Mouse (Mus musculus): Measurements from ENCODE around the gene Adora1. TPM values are rescaled to one million over a fixed set of nuclear protein-coding genes. Genes with fewer than 3 reads are reported as not detected.
A peak's percentile ranks its signal among the peaks of the same experiment; 100 is the strongest.

Adora1 gene
- polyA plus RNA-seq, 1 experiment from 2014 or later, result 1.4 TPM

- ATAC-seq (ENCODE audit: low FRiP score), result no peak
- no peak overlapping the region for H3K9ac ChIP-seq
- H3K4me1 ChIP-seq, result no peaks in the 10 kb centered on the region
- H3K9me3 ChIP-seq, result 0 out of 2 replicates have a peak, but pooled peaks cover 5% of the 10 kb centered on the region
- WGBS, result 83% methylated on average over 21 of the region's 21 CpGs
- no peak overlapping the region for H3K4me2 ChIP-seq
- H3K36me3 ChIP-seq (replicated peaks), result no peaks in the 10 kb centered on the region
- no peak overlapping the region for H3K4me3 ChIP-seq (replicated peaks)
- peaks cover 9% of the 10 kb centered on the region; the same call in 1 of the 2 replicates for H3K27me3 ChIP-seq
- H3K27ac ChIP-seq, result no peak overlapping the region
Measured at GRCm38 (mm10) chr1:134152626-134153590, 82.3 kb downstream of the Adora1 start.

- Histone ChIP-seq H3K36me3 (replicated peaks) (no peaks in the 10 kb centered on the region), H3K4me1 (no peaks in the 10 kb centered on the region), H3K27ac (no peak overlapping the region), H3K27me3 (peaks cover 9% of the 10 kb centered on the region; the same call in 1 of the 2 replicates), H3K4me2 (no peak overlapping the region), H3K9me3 (0 out of 2 replicates have a peak, but pooled peaks cover 5% of the 10 kb centered on the region), H3K9ac (no peak overlapping the region; the same call in 1 of the 2 replicates), H3K4me3 (replicated peaks) (no peak overlapping the region)
- WGBS, result 31% methylated on average over 13 of the region's 13 CpGs
- peak; percentile 84 for ATAC-seq (ENCODE audit: low FRiP score)
Measured at GRCm38 (mm10) chr1:134151655-134152412, 83.4 kb downstream of the Adora1 start.

GRCm38 (mm10) chr1:134150745-134151144, 84.5 kb downstream of the Adora1 start:
- Histone ChIP-seq H3K4me3 (replicated peaks) (no peak overlapping the region), H3K27me3 (peaks cover 9% of the 10 kb centered on the region; the same call in 1 of the 2 replicates), H3K4me2 (no peak overlapping the region), H3K4me1 (no peaks in the 10 kb centered on the region), H3K36me3 (replicated peaks) (no peaks in the 10 kb centered on the region), H3K9me3 (0 out of 2 replicates have a peak, but pooled peaks cover 5% of the 10 kb centered on the region), H3K27ac (no peak overlapping the region), H3K9ac (no peak overlapping the region)
- no peak for ATAC-seq (ENCODE audit: low FRiP score)
- 92% methylated on average over 9 of the region's 9 CpGs for WGBS

DNA sequence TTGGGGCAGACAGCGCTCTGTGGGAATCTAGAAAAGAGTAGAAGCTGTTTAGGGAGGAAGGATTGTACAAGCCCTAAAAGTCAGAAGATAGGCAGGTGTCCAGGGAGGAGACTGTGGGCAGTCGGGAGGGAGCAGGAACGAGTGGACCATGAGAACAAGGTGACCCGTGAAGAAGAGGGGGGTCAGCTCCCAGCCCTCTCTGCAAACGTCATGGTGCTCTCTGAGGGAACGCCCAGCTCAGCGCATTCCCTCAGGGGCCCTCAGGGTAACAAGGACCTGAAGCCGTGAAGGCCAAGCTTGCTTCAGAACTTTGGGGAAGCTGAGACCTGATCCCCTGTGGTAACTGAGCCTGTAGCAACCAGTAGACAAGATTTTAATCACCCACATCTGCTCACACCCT, 85.2 kb downstream of the Adora1 start:
- H3K4me3 ChIP-seq (replicated peaks), result no peak overlapping the region
- H3K4me1 ChIP-seq, result no peaks in the 10 kb centered on the region
- H3K9me3 ChIP-seq, result 0 out of 2 replicates have a peak, but pooled peaks cover 4% of the 10 kb centered on the region
- no peak overlapping the region for H3K9ac ChIP-seq
- WGBS, result 72% methylated on average over 8 of the region's 8 CpGs
- no peak overlapping the region for H3K4me2 ChIP-seq
- no peak overlapping the region for H3K27ac ChIP-seq
- ATAC-seq (ENCODE audit: low FRiP score), result no peak
- peaks cover 9% of the 10 kb centered on the region; the same call in 1 of the 2 replicates for H3K27me3 ChIP-seq
- no peaks in the 10 kb centered on the region for H3K36me3 ChIP-seq (replicated peaks)

Other genes with a start within 250 kb of the Adora1 start
- 2.2 and 3.3 TPM in 2 replicates for gene Fmod, start 198.2 kb downstream of the Adora1 start, polyA plus RNA-seq (2016; fragmentation: Nextera tagmentation; extraction: Ambion mirVana)
- 128 and 135 TPM in 2 replicates for gene Btg2, start 156.3 kb downstream of the Adora1 start, polyA plus RNA-seq (2016; fragmentation: Nextera tagmentation; extraction: Ambion mirVana)
- gene Chit1, start 124.2 kb downstream of the Adora1 start, polyA plus RNA-seq (2016; fragmentation: Nextera tagmentation; extraction: Ambion mirVana), result not detected in 2 replicates
- gene Chil1, start 53.3 kb downstream of the Adora1 start, polyA plus RNA-seq (2016; fragmentation: Nextera tagmentation; extraction: Ambion mirVana), result 1.9 and 2.5 TPM in 2 replicates
- gene Mybph, start 42.0 kb downstream of the Adora1 start, polyA plus RNA-seq (2016; fragmentation: Nextera tagmentation; extraction: Ambion mirVana), result 0.15 and 0.34 TPM in 2 replicates
- 1.2 TPM in 1 of 2 replicates, not detected in the other for gene Myog, start 54.6 kb upstream of the Adora1 start, polyA plus RNA-seq (2016; fragmentation: Nextera tagmentation; extraction: Ambion mirVana)
- 3.1 and 3.2 TPM in 2 replicates for gene Ppfia4, start 97.5 kb upstream of the Adora1 start, polyA plus RNA-seq (2016; fragmentation: Nextera tagmentation; extraction: Ambion mirVana)
- 130 and 131 TPM in 2 replicates for gene Tmem183a, start 126.5 kb upstream of the Adora1 start, polyA plus RNA-seq (2016; fragmentation: Nextera tagmentation; extraction: Ambion mirVana)
- not detected in 2 replicates for gene 4933406M09Rik, start 150.5 kb upstream of the Adora1 start, polyA plus RNA-seq (2016; fragmentation: Nextera tagmentation; extraction: Ambion mirVana)
- gene Cyb5r1, start 170.1 kb upstream of the Adora1 start, polyA plus RNA-seq (2016; fragmentation: Nextera tagmentation; extraction: Ambion mirVana), result 19.2 and 21.5 TPM in 2 replicates
- 61.1 and 65.1 TPM in 2 replicates for gene Adipor1, start 179.9 kb upstream of the Adora1 start, polyA plus RNA-seq (2016; fragmentation: Nextera tagmentation; extraction: Ambion mirVana)
- gene Klhl12, start 220.1 kb upstream of the Adora1 start, polyA plus RNA-seq (2016; fragmentation: Nextera tagmentation; extraction: Ambion mirVana), result 33.2 and 34.1 TPM in 2 replicates

All from forebrain, embryonic 12.5 days (tissue).